Comparison of ENCODE assay signal across 22 mouse cellular contexts in genomic region chr5:75458317-75458716, GRCm38 (mm10).
"Had no signal": no experiment of that assay in that cellular context is flagged by ENCODE, and none has a peak within 500 bp of the region (broad histone marks: within the 10 kb centered on the region; RNA-seq: fewer than 3 reads in every experiment).

No protein-coding gene starts in this region.

- DNase-seq: kidney, adult 2 months; kidney, postnatal 25 days; liver; lung, adult 18-20 months; lung, postnatal 10 days; lung, postnatal 36 days; midbrain, embryonic 14.5 days; right cerebral cortex, adult 18-20 months; right cerebral cortex, postnatal 14 days; right cerebral cortex, postnatal 4 days; thymus, postnatal 25 days had no signal

- H3K9me3 ChIP-seq: limb, embryonic 10.5 days; limb, embryonic 13.5 days; liver, embryonic 12.5 days; liver, embryonic 15.5 days; lung, embryonic 15.5 days; neural tube, embryonic 12.5 days; neural tube, embryonic 15.5 days had no signal

- H3K27ac ChIP-seq: kidney, postnatal 0 days; layer of hippocampus, adult 2 months; limb, embryonic 10.5 days; limb, embryonic 13.5 days; liver, embryonic 12.5 days; liver, embryonic 15.5 days; lung, embryonic 15.5 days; neural tube, embryonic 12.5 days; neural tube, embryonic 15.5 days; stomach, postnatal 0 days had no signal

- H3K9ac ChIP-seq: limb, embryonic 13.5 days; liver, embryonic 12.5 days; liver, embryonic 15.5 days; lung, embryonic 15.5 days; neural tube, embryonic 12.5 days; neural tube, embryonic 15.5 days had no signal

- H3K4me2 ChIP-seq: limb, embryonic 13.5 days; liver, embryonic 12.5 days; liver, embryonic 15.5 days; lung, embryonic 15.5 days; midbrain, embryonic 11.5 days; neural tube, embryonic 12.5 days; neural tube, embryonic 15.5 days had no signal

- H3K36me3 ChIP-seq: limb, embryonic 10.5 days; limb, embryonic 13.5 days; liver, embryonic 12.5 days; liver, embryonic 15.5 days; lung, embryonic 15.5 days; neural tube, embryonic 12.5 days; neural tube, embryonic 15.5 days had no signal

- H3K4me3 ChIP-seq: layer of hippocampus, adult 2 months; limb, embryonic 10.5 days; limb, embryonic 13.5 days; liver, embryonic 12.5 days; liver, embryonic 15.5 days; lung, embryonic 15.5 days; neural tube, embryonic 12.5 days; neural tube, embryonic 15.5 days had no signal

- H3K27me3 ChIP-seq: liver, embryonic 12.5 days; liver, embryonic 15.5 days; lung, embryonic 15.5 days; neural tube, embryonic 12.5 days; neural tube, embryonic 15.5 days had no signal

- ATAC-seq: liver, embryonic 12.5 days had no signal
